8 mouse cellular contexts compared by ENCODE assay signal in the genomic region with DNA sequence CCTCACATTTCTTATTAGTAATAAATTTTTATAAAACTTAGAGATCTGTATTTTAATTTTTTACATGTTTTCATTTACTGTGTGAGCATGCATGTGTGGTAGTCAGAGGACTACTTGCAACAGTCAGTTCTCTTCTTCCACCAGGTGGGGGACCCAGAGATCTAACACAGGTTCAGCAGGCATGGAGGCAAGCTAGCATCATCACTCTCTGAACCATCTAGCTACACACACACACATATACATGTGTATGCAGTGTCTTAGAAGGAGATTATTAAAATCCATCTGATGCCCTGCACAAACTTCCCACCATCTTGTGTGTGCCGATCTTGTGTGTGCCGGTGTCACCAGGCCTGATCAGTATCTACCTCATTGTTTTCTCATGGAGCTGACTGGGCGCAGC. TPM values are rescaled to one million over a fixed set of nuclear protein-coding genes. Genes with fewer than 3 reads are reported as not detected.
A peak's percentile ranks its signal among the peaks of the same experiment; 100 is the strongest.
DNase-seq lines count a peak whose midpoint lies in the region; ATAC-seq lines count a peak whose summit lies in the region.

No protein-coding gene starts in this region.

- H3K27ac ChIP-seq in neural tube, embryonic 11.5 days (ENCODE audit: low read depth, low read length) = no peak overlapping the region
- no peak overlapping the region for H3K27ac ChIP-seq in forebrain, embryonic 12.5 days
- no peak overlapping the region for H3K27ac ChIP-seq in hindbrain, embryonic 14.5 days
- no peak overlapping the region for H3K27ac ChIP-seq in midbrain, embryonic 11.5 days (ENCODE audit: low read depth, low read length)

- H3K9me3 ChIP-seq in neural tube, embryonic 11.5 days (ENCODE audit: control insufficient read depth, low read length) = no peaks in the 10 kb centered on the region
- no peaks in the 10 kb centered on the region for H3K9me3 ChIP-seq in forebrain, embryonic 12.5 days
- H3K9me3 ChIP-seq in hindbrain, embryonic 14.5 days (ENCODE audit: control insufficient read depth, low read length) = no peaks in the 10 kb centered on the region
- H3K9me3 ChIP-seq in midbrain, embryonic 11.5 days (ENCODE audit: control insufficient read depth, low read length) = no peaks in the 10 kb centered on the region

- H3K4me1 ChIP-seq in neural tube, embryonic 11.5 days (ENCODE audit: control insufficient read depth, insufficient read depth, low read length) = no peaks in the 10 kb centered on the region
- H3K4me1 ChIP-seq in forebrain, embryonic 12.5 days = no peaks in the 10 kb centered on the region
- no peaks in the 10 kb centered on the region for H3K4me1 ChIP-seq in hindbrain, embryonic 14.5 days (replicated peaks; ENCODE audit: control insufficient read depth, insufficient read depth, low read length)
- H3K4me1 ChIP-seq in midbrain, embryonic 11.5 days (ENCODE audit: control insufficient read depth, insufficient read depth, low read length) = no peaks in the 10 kb centered on the region

- H3K27me3 ChIP-seq in neural tube, embryonic 11.5 days (ENCODE audit: control insufficient read depth, insufficient read depth, low read length) = no peaks in the 10 kb centered on the region
- no peaks in the 10 kb centered on the region for H3K27me3 ChIP-seq in forebrain, embryonic 12.5 days
- H3K27me3 ChIP-seq in hindbrain, embryonic 14.5 days (ENCODE audit: control insufficient read depth, insufficient read depth, low read length) = no peaks in the 10 kb centered on the region; the same call in 1 of the 2 replicates
- no peaks in the 10 kb centered on the region for H3K27me3 ChIP-seq in midbrain, embryonic 11.5 days (ENCODE audit: control insufficient read depth, insufficient read depth, low read length)

- H3K4me2 ChIP-seq in neural tube, embryonic 11.5 days (ENCODE audit: low read depth) = no peak overlapping the region
- H3K4me2 ChIP-seq in forebrain, embryonic 12.5 days = no peak overlapping the region
- H3K4me2 ChIP-seq in hindbrain, embryonic 14.5 days (replicated peaks) = no peak overlapping the region
- no peak overlapping the region for H3K4me2 ChIP-seq in midbrain, embryonic 11.5 days

- H3K4me3 ChIP-seq in neural tube, embryonic 11.5 days (ENCODE audit: low read depth, low read length) = no peak overlapping the region
- no peak overlapping the region for H3K4me3 ChIP-seq in forebrain, embryonic 12.5 days (replicated peaks)
- no peak overlapping the region for H3K4me3 ChIP-seq in hindbrain, embryonic 14.5 days (replicated peaks; ENCODE audit: low read length)
- H3K4me3 ChIP-seq in midbrain, embryonic 11.5 days (ENCODE audit: low read depth, low read length) = no peak overlapping the region

- peak; percentile 38; the same call in 1 of the 2 replicates for ATAC-seq in neural tube, embryonic 11.5 days (ENCODE audit: insufficient read depth, low FRiP score, low TSS enrichment)
- ATAC-seq in forebrain, embryonic 12.5 days (ENCODE audit: low FRiP score) = peak; percentile 76
- peak; percentile 86 for ATAC-seq in hindbrain, embryonic 14.5 days (ENCODE audit: low FRiP score)
- ATAC-seq in midbrain, embryonic 11.5 days (ENCODE audit: low FRiP score) = peak; percentile 65; the same call in 1 of the 2 replicates

- no peaks in the 10 kb centered on the region for H3K36me3 ChIP-seq in neural tube, embryonic 11.5 days (ENCODE audit: control insufficient read depth, insufficient read depth, low read length)
- no peaks in the 10 kb centered on the region for H3K36me3 ChIP-seq in forebrain, embryonic 12.5 days (replicated peaks)
- H3K36me3 ChIP-seq in hindbrain, embryonic 14.5 days (replicated peaks; ENCODE audit: control insufficient read depth, insufficient read depth) = no peaks in the 10 kb centered on the region
- no peaks in the 10 kb centered on the region for H3K36me3 ChIP-seq in midbrain, embryonic 11.5 days (ENCODE audit: control insufficient read depth, insufficient read depth, low read length)

- peak; percentile 60 for DNase-seq in neural tube, embryonic 11.5 days (ENCODE audit: low spot score)
- no peak for DNase-seq in neural tube, embryonic 10.5 days (ENCODE audit: extremely low spot score, low spot score)
- DNase-seq in adrenal gland, postnatal 36 days = peak; percentile 47 to 72
- DNase-seq in hindbrain, embryonic 14.5 days (ENCODE audit: low spot score) = peak; percentile 78
- peak; percentile 51 for DNase-seq in left cerebral cortex, adult 11 months (ENCODE audit: low spot score)
- DNase-seq in midbrain, embryonic 11.5 days (ENCODE audit: low spot score, missing footprints) = no peak
- DNase-seq in thymus, postnatal 14 days = peak; percentile 48

- no peak overlapping the region for H3K9ac ChIP-seq in neural tube, embryonic 11.5 days (ENCODE audit: low read length)
- H3K9ac ChIP-seq in forebrain, embryonic 12.5 days = no peak overlapping the region
- H3K9ac ChIP-seq in hindbrain, embryonic 14.5 days = no peak overlapping the region
- H3K9ac ChIP-seq in midbrain, embryonic 11.5 days (ENCODE audit: low read length) = no peak overlapping the region

- 85% methylated on average over 3 of the region's 3 CpGs for WGBS in neural tube, embryonic 11.5 days
- 77% methylated on average over 3 of the region's 3 CpGs for WGBS in forebrain, embryonic 12.5 days
- 67% methylated on average over 3 of the region's 3 CpGs for WGBS in hindbrain, embryonic 14.5 days
- 77% methylated on average over 3 of the region's 3 CpGs for whole genome bisulfite sequencing in midbrain, embryonic 11.5 days

RNA-seq across cellular contexts. Expression of a gene that starts 15.0 kb away (rescaled TPM):
- not detected in 2 replicates for polyA plus RNA-seq in neural tube, embryonic 11.5 days (2014; fragmentation: Nextera tagmentation; extraction: Ambion mirVana)
- not detected for total RNA-seq in adrenal gland, postnatal 36 days (2021)
- polyA plus RNA-seq in forebrain, embryonic 12.5 days (2016; fragmentation: Nextera tagmentation; extraction: Ambion mirVana) = not detected in 2 replicates
- polyA plus RNA-seq in hindbrain, embryonic 14.5 days (2014; fragmentation: Nextera tagmentation; extraction: Ambion mirVana) = not detected in 2 replicates
- not detected in 2 replicates for polyA plus RNA-seq in midbrain, embryonic 11.5 days (2014; fragmentation: Nextera tagmentation; extraction: Ambion mirVana)

RNA-seq across cellular contexts. Expression of a gene that starts 24.4 kb away (rescaled TPM):
- not detected in 2 replicates for polyA plus RNA-seq in neural tube, embryonic 11.5 days (2014; fragmentation: Nextera tagmentation; extraction: Ambion mirVana)
- not detected for total RNA-seq in adrenal gland, postnatal 36 days (2021)
- not detected in 2 replicates for polyA plus RNA-seq in forebrain, embryonic 12.5 days (2016; fragmentation: Nextera tagmentation; extraction: Ambion mirVana)
- polyA plus RNA-seq in hindbrain, embryonic 14.5 days (2014; fragmentation: Nextera tagmentation; extraction: Ambion mirVana) = not detected in 2 replicates
- polyA plus RNA-seq in midbrain, embryonic 11.5 days (2014; fragmentation: Nextera tagmentation; extraction: Ambion mirVana) = not detected in 2 replicates

RNA-seq across cellular contexts. Expression of a gene that starts 39.0 kb away (rescaled TPM):
- polyA plus RNA-seq in neural tube, embryonic 11.5 days (2014; fragmentation: Nextera tagmentation; extraction: Ambion mirVana) = not detected in 2 replicates
- not detected for total RNA-seq in adrenal gland, postnatal 36 days (2021)
- polyA plus RNA-seq in forebrain, embryonic 12.5 days (2016; fragmentation: Nextera tagmentation; extraction: Ambion mirVana) = not detected in 2 replicates
- polyA plus RNA-seq in hindbrain, embryonic 14.5 days (2014; fragmentation: Nextera tagmentation; extraction: Ambion mirVana) = not detected in 2 replicates
- not detected in 2 replicates for polyA plus RNA-seq in midbrain, embryonic 11.5 days (2014; fragmentation: Nextera tagmentation; extraction: Ambion mirVana)

Comparison
In these comparisons a context has a peak if more than half of its experiments do, and no peak if none do; other contexts are left out.
1. DNase-seq: peak in neural tube, embryonic 11.5 days (single experiment), adrenal gland, postnatal 36 days (2 of 2), hindbrain, embryonic 14.5 days (single experiment), left cerebral cortex, adult 11 months (single experiment) and thymus, postnatal 14 days (single experiment); none in neural tube, embryonic 10.5 days (single experiment) and midbrain, embryonic 11.5 days (single experiment).
2. Peak in every context shown above with its lines, with median percentiles within 50 percentile points of each other: ATAC-seq.